Mouse (Mus musculus) lung, embryonic 14.5 days (tissue): ENCODE measurements around the gene Glo1. TPM values are rescaled to one million over a fixed set of nuclear protein-coding genes. Genes with fewer than 3 reads are reported as not detected.
"Not testable (repeated sequence)": the region's sequence is repeated elsewhere in the genome, so short reads cannot be mapped to it uniquely, and the experiment has no call there.

ENCODE experiments used
- ATAC-seq: fragments of 200-750 bp; cut with Nextera tagmentation; 2 replicates; pipeline ENCODE4 v1.8.0; 2017; ENCODE audit warnings: mild to moderate bottlenecking, moderate TSS enrichment, moderate library complexity; ENCODE audit not compliant: insufficient read depth
- DNase-seq: peaks from one replicate; pipeline ENCODE4 v3.0.0-alpha.2; 2015
- H3K27ac ChIP-seq: fragments of 300-500 bp; sonication (generic); 2 replicates; pipeline ENCODE4 v1.5.1; 2014; ENCODE audit warnings: low read depth, mild to moderate bottlenecking, moderate library complexity
- H3K27me3 ChIP-seq: fragments of 300-500 bp; sonication (generic); 2 replicates; pipeline ENCODE4 v1.6.1; 2014; ENCODE audit warnings: low read length, control low read depth; ENCODE audit not compliant: insufficient read depth
- H3K36me3 ChIP-seq: fragments of 300-500 bp; sonication (generic); 2 replicates; pipeline ENCODE4 v1.6.1; 2014; ENCODE audit warnings: control low read depth; ENCODE audit not compliant: insufficient read depth
- H3K4me1 ChIP-seq: fragments of 300-500 bp; sonication (generic); 2 replicates; pipeline ENCODE4 v1.6.1; 2014; ENCODE audit warnings: antibody characterized with exemption, control low read depth; ENCODE audit not compliant: insufficient read depth
- H3K4me2 ChIP-seq: fragments of 300-500 bp; sonication (generic); 2 replicates; pipeline ENCODE4 v1.6.1; 2014; ENCODE audit warnings: mild to moderate bottlenecking
- H3K4me3 ChIP-seq: fragments of 300-500 bp; sonication (generic); 2 replicates; pipeline ENCODE4 v1.5.1; 2014; ENCODE audit warnings: low read depth, low read length
- H3K9ac ChIP-seq: fragments of 300-500 bp; sonication (generic); 2 replicates; pipeline ENCODE4 v1.6.1; 2014
- H3K9me3 ChIP-seq: fragments of 300-500 bp; sonication (generic); 2 replicates; pipeline ENCODE4 v1.6.1; 2016; ENCODE audit warnings: low read depth, low read length, control low read depth
- CTCF ChIP-seq: IDR thresholded peaks from 2 replicates; pipeline ENCODE4 v1.5.1; 2016; ENCODE audit warnings: antibody characterized with exemption, low read depth
- WGBS: fragments of 180-500 bp; shearing (Covaris S2); extraction: QIAGEN DNeasy Blood & Tissue Kit; methylation state at CpG from one replicate; pipeline ENCODE4 v1.1.7; 2014; 5-methylcytosine and 5-hydroxymethylcytosine counted together
- polyA plus RNA-seq: library from polyadenylated mRNA; unstranded; fragments of >200 nt; fragmentation: Nextera tagmentation; extraction: Ambion mirVana; gene quantifications from 2 replicates; pipeline ENCODE4 v1.2.1, GENCODE M21; 2014

Gene Glo1
- 234 and 238 TPM in 2 replicates for polyA plus RNA-seq

GRCm38 (mm10) chr17:30626719-30627118 is at the start of gene Glo1:
Glo1 (minus strand) TSS chr17:30626871.
- not testable (repeated sequence) for H3K4me1 ChIP-seq, H3K9me3 ChIP-seq, H3K4me3 ChIP-seq, H3K27ac ChIP-seq, H3K4me2 ChIP-seq, H3K27me3 ChIP-seq, H3K36me3 ChIP-seq, ATAC-seq, H3K9ac ChIP-seq, DNase-seq
- no CpG with 5 or more reads among the region's 20 CpGs for WGBS

- DNase-seq (peak; percentile 61), ATAC-seq (no peak)
- 57% methylated on average over 9 of the region's 9 CpGs for WGBS
- TF ChIP-seq CTCF = no peak
- Histone ChIP-seq H3K27ac (no peak overlapping the region), H3K36me3 (no peaks in the 10 kb centered on the region), H3K27me3 (no peaks in the 10 kb centered on the region), H3K4me2 (no peak overlapping the region), H3K9ac (no peak overlapping the region), H3K4me3 (no peak overlapping the region), H3K4me1 (no peaks in the 10 kb centered on the region), H3K9me3 (no peaks in the 10 kb centered on the region)
These were observed 48.5 kb upstream of the Glo1 start for GRCm38 (mm10) chr17:30675021-30675740.

- ATAC-seq (no peak), DNase-seq (no peak)
- H3K9ac ChIP-seq = no peak overlapping the region
- H3K9me3 ChIP-seq = no peaks in the 10 kb centered on the region
- no peak overlapping the region for H3K4me3 ChIP-seq
- TF ChIP-seq CTCF = peak; percentile 19; the same call in 1 of the 2 replicates
- no peaks in the 10 kb centered on the region for H3K36me3 ChIP-seq
- 89% methylated on average over 6 of the region's 6 CpGs for WGBS
- H3K27ac ChIP-seq = no peak overlapping the region
- H3K4me2 ChIP-seq = no peak overlapping the region
- no peaks in the 10 kb centered on the region for H3K4me1 ChIP-seq
- no peaks in the 10 kb centered on the region for H3K27me3 ChIP-seq
These were observed 46.4 kb upstream of the Glo1 start for GRCm38 (mm10) chr17:30673023-30673422.

GRCm38 (mm10) chr17:30672556-30672955 is 45.9 kb upstream of the Glo1 start:
- H3K36me3 ChIP-seq = no peaks in the 10 kb centered on the region
- 70% methylated on average over 4 of the region's 4 CpGs for WGBS
- DNase-seq (no peak), ATAC-seq (no peak)
- no peaks in the 10 kb centered on the region for H3K27me3 ChIP-seq
- no peak overlapping the region for H3K9ac ChIP-seq
- H3K27ac ChIP-seq = no peak overlapping the region
- H3K4me1 ChIP-seq = no peaks in the 10 kb centered on the region
- H3K4me3 ChIP-seq = no peak overlapping the region
- TF ChIP-seq CTCF = no peak
- H3K4me2 ChIP-seq = no peak overlapping the region
- H3K9me3 ChIP-seq = no peaks in the 10 kb centered on the region

GRCm38 (mm10) chr17:30664856-30665255 is 38.2 kb upstream of the Glo1 start:
- Histone ChIP-seq H3K9ac (no peak overlapping the region), H3K4me1 (no peaks in the 10 kb centered on the region), H3K27me3 (no peaks in the 10 kb centered on the region), H3K4me2 (no peak overlapping the region), H3K4me3 (no peak overlapping the region), H3K9me3 (no peaks in the 10 kb centered on the region), H3K36me3 (no peaks in the 10 kb centered on the region), H3K27ac (no peak overlapping the region)
- 80% methylated on average over 5 of the region's 5 CpGs for WGBS
- no peak for DNase-seq
- ATAC-seq = no peak
- no peak for TF ChIP-seq CTCF

- Histone ChIP-seq H3K4me3 (no peak overlapping the region), H3K27ac (no peak overlapping the region), H3K4me1 (no peaks in the 10 kb centered on the region), H3K4me2 (no peak overlapping the region), H3K27me3 (no peaks in the 10 kb centered on the region), H3K9me3 (no peaks in the 10 kb centered on the region), H3K9ac (no peak overlapping the region), H3K36me3 (no peaks in the 10 kb centered on the region)
- ATAC-seq (no peak), DNase-seq (no peak)
- 88% methylated on average over 8 of the region's 8 CpGs for WGBS
- no peak for TF ChIP-seq CTCF
These were observed 36.5 kb upstream of the Glo1 start for GRCm38 (mm10) chr17:30663170-30663569.

- no peak overlapping the region for H3K27ac ChIP-seq
- no peak for TF ChIP-seq CTCF
- H3K4me2 ChIP-seq = no peak overlapping the region
- 66% methylated on average over 8 of the region's 8 CpGs for WGBS
- no peaks in the 10 kb centered on the region for H3K4me1 ChIP-seq
- H3K4me3 ChIP-seq = no peak overlapping the region
- no peak for DNase-seq
- H3K9ac ChIP-seq = no peak overlapping the region
- H3K9me3 ChIP-seq = no peaks in the 10 kb centered on the region
- no peaks in the 10 kb centered on the region for H3K27me3 ChIP-seq
- ATAC-seq = no peak
- no peaks in the 10 kb centered on the region for H3K36me3 ChIP-seq
These were observed 35.5 kb upstream of the Glo1 start for GRCm38 (mm10) chr17:30662131-30662530.
